Mouse (Mus musculus) left cerebral cortex, adult 2 months (tissue): Measurements from ENCODE around the gene Pdgfb. TPM values are rescaled to one million over a fixed set of nuclear protein-coding genes. Genes with fewer than 3 reads are reported as not detected.

Experiments
- DNase-seq, 2 experiments: peaks; one replicate each; pipeline ENCODE4 v3.0.0; 2021 to 2022; ENCODE audit warnings: low spot score in 2 of 2, mixed read lengths in 1 of 2; ENCODE audit errors: extremely low spot score in 1 of 2
- H3K27ac ChIP-seq: fragments of 200-600 bp; 2 replicates; pipeline ENCODE4 v1.8.1; 2022
- H3K4me3 ChIP-seq: fragments of 200-600 bp; 2 replicates; pipeline ENCODE4 v1.8.1; 2022
- CTCF ChIP-seq: fragments of 200-600 bp; IDR thresholded peaks from 2 replicates; pipeline ENCODE4 v1.8.1; 2022; ENCODE audit warnings: antibody characterized with exemption, mild to moderate bottlenecking, moderate library complexity
- intact Hi-C: fragments of 180-260 bp; cut with DNase I; formaldehyde crosslinking; loops from one replicate; pipeline ENCODE4 v1.15.1; 2025
- total RNA-seq, 2 experiments: library from RNA; stranded (reverse); gene quantifications; 2 replicates each; pipeline ENCODE4 v1.2.3; 2021

The Pdgfb gene
- total RNA-seq, 2 experiments from 2014 or later: 32.7 to 41.7 TPM

- intact Hi-C loops: no loop called here
- H3K4me3 ChIP-seq: no peak overlapping the region
Observed at GRCm38 (mm10) chr15:80005436-80005835, 9.3 kb downstream of the Pdgfb start.

DNA sequence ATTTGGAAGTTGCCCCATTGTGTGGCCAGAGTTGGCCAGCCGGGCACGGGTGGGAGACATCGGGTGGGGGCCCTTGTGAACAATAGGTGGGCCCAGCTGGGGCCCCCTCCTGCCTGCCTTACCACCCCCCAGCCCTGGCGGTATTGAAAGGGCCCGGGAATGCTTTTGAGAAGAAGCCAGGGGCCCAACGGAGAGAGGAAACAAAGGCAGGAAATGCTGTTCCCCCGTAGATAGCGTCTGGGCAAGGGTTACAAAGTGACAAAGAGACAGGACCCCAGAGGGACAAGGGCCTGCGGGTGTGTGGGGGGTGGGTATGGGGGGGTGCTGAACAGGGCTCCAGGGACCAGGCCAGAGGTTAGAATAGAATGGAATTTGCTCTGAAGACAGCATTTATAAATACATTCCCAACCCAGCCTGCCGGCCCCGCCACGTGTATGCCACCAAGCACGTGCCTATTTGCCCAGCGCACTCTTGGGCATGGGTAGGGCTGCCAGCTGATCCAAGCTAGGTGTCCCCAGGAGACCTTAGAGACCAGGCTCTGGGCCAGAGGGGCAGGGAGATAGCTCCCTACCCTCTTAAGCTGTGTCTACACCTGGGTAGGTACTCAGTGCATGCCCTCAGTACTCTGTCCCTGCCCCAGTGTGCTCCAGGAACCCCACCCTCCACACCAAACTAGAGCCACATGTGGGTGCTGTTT lies 10.0 kb downstream of the Pdgfb start:
- Histone ChIP-seq H3K27ac (peak overlapping the region; percentile 45; the same call in 1 of the 2 replicates), H3K4me3 (no peak overlapping the region)
- DNase-seq: no peak
- intact Hi-C loops: no loop called here
- TF ChIP-seq CTCF: no peak

More at GRCm38 (mm10) chr15:80005436-80005835, 9.3 kb downstream of the Pdgfb start:
- peak overlapping the region; percentile 45; the same call in 1 of the 2 replicates for H3K27ac ChIP-seq
- no peak for DNase-seq
- TF ChIP-seq CTCF: no peak

GRCm38 (mm10) chr15:80003581-80003980 lies 11.2 kb downstream of the Pdgfb start:
- DNase-seq: no peak
- H3K27ac ChIP-seq: no peak overlapping the region; the same call in 1 of the 2 replicates
- intact Hi-C loops: no loop called here
- no peak overlapping the region for H3K4me3 ChIP-seq
- no peak for TF ChIP-seq CTCF

GRCm38 (mm10) chr15:80001601-80002000 lies 13.2 kb downstream of the Pdgfb start:
- Histone ChIP-seq H3K27ac (no peak overlapping the region), H3K4me3 (no peak overlapping the region)
- intact Hi-C loops: no loop called here
- TF ChIP-seq CTCF: no peak
- no peak for DNase-seq

- Histone ChIP-seq H3K4me3 (no peak overlapping the region), H3K27ac (no peak overlapping the region)
- TF ChIP-seq CTCF: no peak
- DNase-seq: no peak
- intact Hi-C loops: no loop called here
Observed at GRCm38 (mm10) chr15:80000694-80001093, 14.1 kb downstream of the Pdgfb start.

DNA sequence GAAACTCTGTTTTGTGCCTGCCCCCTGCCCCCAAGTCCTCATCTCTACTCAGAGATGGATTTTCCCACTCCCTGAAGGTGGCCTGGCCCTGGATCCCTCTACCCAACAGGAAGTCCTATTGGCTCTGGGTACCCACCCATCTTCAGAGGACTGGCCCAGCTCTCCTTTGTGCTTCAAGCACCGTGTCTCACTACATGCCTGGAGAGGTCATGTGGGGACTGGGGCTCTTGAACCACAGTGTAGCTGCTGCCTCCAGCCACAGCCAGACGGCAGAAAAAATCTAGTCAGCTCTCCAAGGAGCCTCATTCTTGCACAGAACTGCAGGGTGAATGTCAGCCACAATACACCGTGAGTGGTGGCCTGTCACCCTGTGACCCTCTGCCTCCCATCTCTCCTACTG lies 16.8 kb downstream of the Pdgfb start:
- intact Hi-C loops: no loop called here
- DNase-seq: no peak
- no peak for TF ChIP-seq CTCF

DNA sequence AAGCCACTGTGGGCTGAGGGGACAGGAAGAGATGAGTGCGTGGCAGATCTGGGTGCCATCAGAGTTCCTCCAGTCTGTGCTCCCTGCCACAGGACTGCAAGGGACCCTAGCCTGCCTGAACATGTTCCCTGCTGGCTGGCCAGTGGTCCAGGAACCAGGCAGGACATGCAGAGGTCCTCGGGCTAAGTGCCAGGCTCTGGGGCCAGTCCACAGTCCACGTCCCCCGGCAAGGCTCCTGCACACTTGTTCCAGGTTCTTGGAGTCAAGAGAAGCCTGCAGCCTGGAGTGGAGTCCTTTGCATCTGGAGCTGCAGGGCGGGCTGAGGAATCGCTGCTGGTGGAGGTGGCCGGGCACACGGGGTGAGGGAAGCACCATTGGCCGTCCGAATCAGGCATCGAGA lies 18.0 kb downstream of the Pdgfb start:
- Histone ChIP-seq H3K4me3 (no peak overlapping the region), H3K27ac (no peak overlapping the region)
- no peak for TF ChIP-seq CTCF
- no peak for DNase-seq
- intact Hi-C loops: no loop called here

More for the DNA sequence above, 16.8 kb downstream of the Pdgfb start:
- Histone ChIP-seq H3K4me3 (no peak overlapping the region), H3K27ac (no peak overlapping the region)

- no peak for DNase-seq
- Histone ChIP-seq H3K4me3 (no peak overlapping the region), H3K27ac (no peak overlapping the region)
- no peak for TF ChIP-seq CTCF
- intact Hi-C loops: no loop called here
Observed at GRCm38 (mm10) chr15:79995552-79995951, 19.2 kb downstream of the Pdgfb start.

GRCm38 (mm10) chr15:79994566-79994965 lies 20.2 kb downstream of the Pdgfb start:
- Histone ChIP-seq H3K4me3 (no peak overlapping the region), H3K27ac (no peak overlapping the region)
- no peak for DNase-seq
- no peak for TF ChIP-seq CTCF
- intact Hi-C loops: no loop called here

DNA sequence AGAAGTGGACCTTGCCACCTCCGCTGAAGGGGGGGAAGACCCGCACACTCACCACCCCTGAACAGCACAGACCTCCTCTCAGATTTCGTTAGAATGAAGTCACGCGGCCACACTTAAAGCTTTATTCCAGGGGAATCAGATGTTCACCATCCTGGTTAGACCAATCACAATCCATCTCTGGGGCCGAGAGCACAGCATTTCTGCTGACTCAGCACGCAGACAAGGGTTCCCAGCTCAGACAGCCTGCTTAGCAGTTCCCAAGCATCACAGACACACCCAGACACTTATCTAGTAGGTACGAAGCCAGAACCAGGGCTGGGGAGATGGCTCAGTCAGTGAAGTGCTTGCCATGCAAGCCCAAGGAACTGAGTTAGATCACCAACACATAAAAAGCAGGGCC lies 28.6 kb downstream of the Pdgfb start:
- no peak for DNase-seq
- Histone ChIP-seq H3K4me3 (no peak overlapping the region), H3K27ac (no peak overlapping the region)
- intact Hi-C loops: no loop called here
- TF ChIP-seq CTCF: no peak

DNA sequence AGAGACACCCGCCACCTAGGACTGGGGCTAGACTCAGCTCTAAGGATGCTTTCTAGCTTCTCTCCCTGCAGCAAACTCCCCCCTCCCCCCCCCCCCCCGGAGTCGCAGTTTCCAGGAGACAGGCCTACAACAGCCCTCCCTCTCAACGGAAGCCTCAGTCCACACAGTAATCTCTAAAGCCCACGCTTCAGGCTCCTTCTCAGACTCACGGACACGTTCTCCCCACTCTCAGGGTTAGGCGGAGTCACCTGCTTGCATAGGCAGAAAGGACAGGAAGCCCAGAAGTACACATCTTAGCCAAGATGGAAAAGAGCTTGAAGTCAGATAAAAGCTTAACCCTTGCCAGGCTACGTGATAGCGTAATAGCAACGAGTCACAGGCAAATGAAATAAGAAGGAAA lies 29.3 kb downstream of the Pdgfb start:
- no peak overlapping the region for H3K27ac ChIP-seq
- intact Hi-C loops: no loop called here
- TF ChIP-seq CTCF: no peak
- no peak for DNase-seq
- H3K4me3 ChIP-seq: no peak overlapping the region

DNA sequence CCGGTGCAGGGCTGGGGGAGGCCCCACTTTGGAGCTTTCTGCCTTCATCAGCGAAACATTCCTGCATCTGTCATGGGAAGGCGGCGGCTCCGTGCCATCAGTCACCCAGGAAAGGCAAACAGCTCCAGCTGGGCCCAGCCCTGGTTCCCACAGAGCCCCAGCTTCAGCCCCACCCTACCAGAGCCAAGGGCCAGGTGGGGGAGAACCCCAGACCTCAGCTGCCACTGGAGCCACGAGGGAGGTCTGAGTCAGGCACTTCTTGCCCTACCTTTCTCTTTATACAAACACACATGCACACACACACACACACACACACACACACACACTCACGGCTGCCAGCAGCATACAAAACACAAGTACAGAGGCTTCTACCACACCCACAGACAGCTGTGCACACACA lies 30.6 kb downstream of the Pdgfb start:
- TF ChIP-seq CTCF: no peak
- no peak overlapping the region for H3K4me3 ChIP-seq
- no peak for DNase-seq
- no peak overlapping the region for H3K27ac ChIP-seq
- intact Hi-C loops: no loop called here

DNA sequence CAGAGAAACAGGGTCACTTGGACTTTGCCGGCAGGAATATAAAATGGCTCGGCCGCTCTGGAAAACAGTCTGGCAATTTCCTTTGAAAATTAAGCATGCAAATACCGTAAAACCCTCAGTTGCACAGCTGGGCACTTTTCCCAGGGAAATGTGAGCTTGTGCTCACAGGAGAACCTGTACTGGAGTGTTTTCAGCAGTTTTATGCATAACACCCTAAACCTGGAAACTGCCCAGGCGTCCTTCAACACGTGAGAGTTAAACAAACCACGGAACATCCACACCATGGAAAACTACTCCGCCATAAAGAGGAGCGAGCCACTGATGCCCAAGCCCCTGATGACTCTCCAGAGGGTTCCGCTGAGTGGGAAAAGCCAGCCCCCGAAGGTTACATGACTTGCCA lies 34.1 kb downstream of the Pdgfb start:
- H3K27ac ChIP-seq: no peak overlapping the region
- intact Hi-C loops: no loop called here
- DNase-seq: no peak
- no peak overlapping the region for H3K4me3 ChIP-seq
- TF ChIP-seq CTCF: no peak
